Mouse (Mus musculus): ENCODE measurements around the gene Rapgef1. TPM values are rescaled to one million over a fixed set of nuclear protein-coding genes. Genes with fewer than 3 reads are reported as not detected.

Rapgef1 gene
- polyA plus RNA-seq, 1 experiment from 2014 or later: 17.0 TPM

- Histone ChIP-seq H3K4me1 (peaks cover 18% of the 10 kb centered on the region), H3K27ac (replicated peaks) (no peak overlapping the region), H3K4me3 (replicated peaks) (no peak overlapping the region), H3K4me2 (replicated peaks) (no peak overlapping the region), H3K27me3 (no peaks in the 10 kb centered on the region), H3K9ac (no peak overlapping the region), H3K36me3 (peaks cover 64% of the 10 kb centered on the region), H3K9me3 (replicated peaks) (0 out of 2 replicates have a peak, but pooled peaks cover 7% of the 10 kb centered on the region)
- 72% methylated on average over 4 of the region's 4 CpGs for WGBS
- no peak for ATAC-seq (ENCODE audit: insufficient number of reproducible peaks, low FRiP score, low TSS enrichment, low read depth)
Measured at GRCm38 (mm10) chr2:29784290-29784689, 164.8 kb downstream of the Rapgef1 start.

- 2% methylated on average over 31 of the region's 31 CpGs for WGBS
- H3K4me3 ChIP-seq (replicated peaks): peak within 1 kb of the TSS; percentile 70
- peaks cover 58% of the 10 kb centered on the region for H3K36me3 ChIP-seq
- peaks cover 19% of the 10 kb centered on the region for H3K4me1 ChIP-seq
- H3K4me2 ChIP-seq (replicated peaks): peak within 1 kb of the TSS; percentile 73
- H3K9ac ChIP-seq: peak within 1 kb of the TSS; percentile 57
- no peaks in the 10 kb centered on the region for H3K27me3 ChIP-seq
- ATAC-seq (ENCODE audit: insufficient number of reproducible peaks, low FRiP score, low TSS enrichment, low read depth): peak; percentile 85
- peak within 1 kb of the TSS; percentile 89 for H3K27ac ChIP-seq (replicated peaks)
- no peaks in the 10 kb centered on the region for H3K9me3 ChIP-seq (replicated peaks)
Measured at GRCm38 (mm10) chr2:29787104-29787917, 167.8 kb downstream of the Rapgef1 start, which contains the start of gene Coq4. TSS of gene Coq4 (plus strand) at chr2:29787493.

- WGBS: 1% methylated on average over 45 of the region's 45 CpGs
- peak; percentile 86 for ATAC-seq (ENCODE audit: insufficient number of reproducible peaks, low FRiP score, low TSS enrichment, low read depth)
- H3K4me3 ChIP-seq (replicated peaks): peak within 1 kb of the TSS; percentile 70
- no peaks in the 10 kb centered on the region for H3K9me3 ChIP-seq (replicated peaks)
- no peaks in the 10 kb centered on the region for H3K27me3 ChIP-seq
- peak within 1 kb of the TSS; percentile 73 for H3K4me2 ChIP-seq (replicated peaks)
- H3K9ac ChIP-seq: peak within 1 kb of the TSS; percentile 57
- peak within 1 kb of the TSS; percentile 89 for H3K27ac ChIP-seq (replicated peaks)
- H3K4me1 ChIP-seq: peaks cover 19% of the 10 kb centered on the region
- H3K36me3 ChIP-seq: peaks cover 55% of the 10 kb centered on the region
Measured at GRCm38 (mm10) chr2:29787937-29788681, 168.6 kb downstream of the Rapgef1 start, which contains the start of gene Trub2. TSS of gene Trub2 (minus strand) at chr2:29788502.

Other genes starting within 250 kb of the Rapgef1 start
- not detected in 2 replicates for gene Gm13420, start 132.0 kb downstream of the Rapgef1 start, polyA plus RNA-seq (2015; fragmentation: Nextera tagmentation; extraction: Ambion mirVana)
- gene Gm13547, start 139.6 kb downstream of the Rapgef1 start, polyA plus RNA-seq (2015; fragmentation: Nextera tagmentation; extraction: Ambion mirVana): not detected in 2 replicates
- gene Coq4, start 167.8 kb downstream of the Rapgef1 start, polyA plus RNA-seq (2015; fragmentation: Nextera tagmentation; extraction: Ambion mirVana): 28.7 and 37.0 TPM in 2 replicates
- gene Trub2, start 168.8 kb downstream of the Rapgef1 start, polyA plus RNA-seq (2015; fragmentation: Nextera tagmentation; extraction: Ambion mirVana): 35.1 and 38.8 TPM in 2 replicates
- gene Slc27a4, start 182.9 kb downstream of the Rapgef1 start, polyA plus RNA-seq (2015; fragmentation: Nextera tagmentation; extraction: Ambion mirVana): 20.2 and 20.7 TPM in 2 replicates
- 22.9 and 24.1 TPM in 2 replicates for gene Urm1, start 200.4 kb downstream of the Rapgef1 start, polyA plus RNA-seq (2015; fragmentation: Nextera tagmentation; extraction: Ambion mirVana)
- gene Cercam, start 249.4 kb downstream of the Rapgef1 start, polyA plus RNA-seq (2015; fragmentation: Nextera tagmentation; extraction: Ambion mirVana): 50.1 and 57.3 TPM in 2 replicates

Measured in embryonic facial prominence, embryonic 15.5 days (tissue).